Mouse (Mus musculus): Measurements from ENCODE around the gene Fam76b.

The Fam76b gene

GRCm38 (mm10) chr9:13871631-13872030 is 44.1 kb downstream of the Fam76b start:
- no peak for DNase-seq (ENCODE audit: low spot score)

- no peak for DNase-seq (ENCODE audit: low spot score)
These were observed 46.8 kb downstream of the Fam76b start for GRCm38 (mm10) chr9:13874359-13874758.

- DNase-seq (ENCODE audit: low spot score), result no peak
These were observed 47.8 kb downstream of the Fam76b start for GRCm38 (mm10) chr9:13875340-13875739.

- no peak for DNase-seq (ENCODE audit: low spot score)
These were observed 53.2 kb downstream of the Fam76b start for GRCm38 (mm10) chr9:13880761-13881160.

- DNase-seq (ENCODE audit: low spot score), result no peak
These were observed 55.0 kb downstream of the Fam76b start for GRCm38 (mm10) chr9:13882478-13882877.

- DNase-seq (ENCODE audit: low spot score), result no peak
These were observed 61.5 kb downstream of the Fam76b start for GRCm38 (mm10) chr9:13888981-13889380.

- peak; percentile 57 for DNase-seq (ENCODE audit: low spot score)
These were observed 62.1 kb downstream of the Fam76b start for GRCm38 (mm10) chr9:13889657-13890056.

- DNase-seq (ENCODE audit: low spot score), result no peak
These were observed 62.7 kb downstream of the Fam76b start for GRCm38 (mm10) chr9:13890171-13890570.

GRCm38 (mm10) chr9:13891888-13892287 is 64.4 kb downstream of the Fam76b start:
- peak; percentile 8 for DNase-seq (ENCODE audit: low spot score)

GRCm38 (mm10) chr9:13893044-13893443 is 65.5 kb downstream of the Fam76b start:
- no peak for DNase-seq (ENCODE audit: low spot score)

GRCm38 (mm10) chr9:13894491-13894890 is 67.0 kb downstream of the Fam76b start:
- peak; percentile 67 for DNase-seq (ENCODE audit: low spot score)

GRCm38 (mm10) chr9:13894936-13895335 is 67.4 kb downstream of the Fam76b start:
- no peak for DNase-seq (ENCODE audit: low spot score)

- no peak for DNase-seq (ENCODE audit: low spot score)
These were observed 68.5 kb downstream of the Fam76b start for GRCm38 (mm10) chr9:13896055-13896454.

GRCm38 (mm10) chr9:13898510-13899305 is 71.2 kb downstream of the Fam76b start:
- DNase-seq (ENCODE audit: low spot score), result no peak

GRCm38 (mm10) chr9:13902030-13902429 is 74.5 kb downstream of the Fam76b start:
- DNase-seq (ENCODE audit: low spot score), result no peak

- DNase-seq (ENCODE audit: low spot score), result no peak
These were observed 76.7 kb downstream of the Fam76b start for GRCm38 (mm10) chr9:13904091-13904779.

Measured in T-cell, adult 2 months (primary cell).